Mouse (Mus musculus) A20 (cell line): ENCODE results near the gene Irs2.

ENCODE experiments used
- DNase-seq: peaks from one replicate; pipeline ENCODE4 v3.0.0-alpha.2; 2011; ENCODE audit warnings: low read depth, low spot score

Irs2 gene

DNA sequence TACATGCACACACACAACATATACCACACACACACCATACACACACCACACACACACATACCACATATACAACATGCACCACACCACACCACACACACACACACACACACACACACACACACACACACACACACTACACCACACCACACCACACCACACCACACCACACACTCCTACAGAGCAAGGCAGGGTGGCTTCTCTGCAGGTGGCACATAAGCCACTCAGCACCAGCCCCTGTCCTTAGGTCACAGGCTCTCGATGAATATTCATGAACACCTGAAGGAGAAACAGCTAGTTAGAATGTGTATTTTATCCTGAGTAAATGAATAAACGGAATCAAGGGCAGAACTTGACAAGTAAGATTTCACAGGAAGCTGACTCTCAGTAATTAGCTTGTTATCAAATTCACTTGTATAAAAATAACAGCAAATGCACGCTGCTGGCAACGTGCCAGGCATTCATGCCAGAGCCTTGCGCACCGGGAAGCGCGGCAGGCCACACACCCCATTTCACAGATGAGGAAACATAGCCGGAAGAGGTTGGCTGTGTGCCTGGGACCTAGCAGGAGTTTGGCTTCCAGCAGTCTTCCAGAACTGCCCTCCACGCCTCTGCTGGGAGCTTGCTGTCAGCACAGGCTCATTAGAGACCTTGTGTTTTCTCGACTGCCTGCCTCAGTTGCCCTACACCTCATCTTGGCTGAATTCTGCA is 54.8 kb downstream of the Irs2 start:
- no peak for DNase-seq

DNA sequence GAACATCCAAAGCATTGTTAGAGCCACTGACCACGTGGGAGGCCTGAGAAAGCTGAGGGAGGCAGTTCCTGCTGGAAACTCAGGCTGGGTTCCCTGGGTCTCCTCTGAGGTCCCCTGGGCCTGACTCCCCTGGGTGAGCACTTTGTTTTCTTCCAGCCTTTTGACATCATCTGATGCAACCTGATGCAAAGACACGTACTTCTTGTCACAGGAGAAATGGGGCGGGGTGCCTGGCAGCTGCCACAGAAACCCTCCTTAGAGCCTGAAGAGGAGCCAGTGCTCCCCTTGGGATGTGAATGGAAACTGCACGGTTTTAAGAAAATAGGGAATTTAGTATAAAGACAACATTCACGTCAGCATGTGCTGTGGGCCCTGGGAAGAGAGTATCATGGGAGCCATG is 55.6 kb downstream of the Irs2 start:
- no peak for DNase-seq

DNA sequence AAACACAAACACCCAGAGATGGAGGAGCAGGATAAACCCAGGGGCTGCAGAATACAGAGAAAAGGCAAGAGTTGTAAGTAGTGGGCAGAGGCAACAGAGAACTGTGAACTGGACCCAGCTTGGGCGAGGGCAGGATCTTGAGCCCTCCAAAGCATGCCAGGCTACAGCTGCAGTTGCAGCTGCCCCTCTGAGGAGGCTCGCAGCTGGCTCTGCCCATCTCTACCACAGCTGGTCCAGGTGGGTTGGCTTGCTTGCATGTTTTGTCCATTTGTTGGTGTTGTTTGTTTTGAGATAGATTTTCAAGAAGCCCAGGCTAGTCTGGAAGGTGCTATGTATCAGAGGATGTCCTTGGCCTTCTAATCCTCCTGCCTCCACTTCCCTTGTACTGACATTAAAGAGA is 56.0 kb downstream of the Irs2 start:
- DNase-seq, result peak; percentile 15

DNA sequence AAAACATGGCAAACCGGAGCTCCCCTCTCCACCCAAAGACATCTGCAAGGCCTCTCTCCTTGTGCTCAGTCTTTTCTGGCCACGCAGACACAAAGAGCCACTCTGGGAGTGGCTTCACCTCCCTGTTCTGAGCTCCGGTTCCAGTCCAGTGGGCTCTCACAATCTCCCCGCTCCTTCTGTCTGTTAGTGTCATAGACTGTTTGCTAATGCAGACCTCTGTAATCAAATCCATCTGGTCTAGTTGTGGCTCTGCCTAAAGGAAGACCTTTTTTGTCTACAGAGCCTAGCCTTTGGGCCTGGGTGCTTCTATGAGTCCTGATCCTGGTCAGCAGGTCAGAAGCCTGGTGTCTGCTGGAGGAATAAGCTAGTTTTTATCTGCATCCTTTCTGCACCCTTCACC is 56.7 kb downstream of the Irs2 start:
- DNase-seq, result no peak

DNA sequence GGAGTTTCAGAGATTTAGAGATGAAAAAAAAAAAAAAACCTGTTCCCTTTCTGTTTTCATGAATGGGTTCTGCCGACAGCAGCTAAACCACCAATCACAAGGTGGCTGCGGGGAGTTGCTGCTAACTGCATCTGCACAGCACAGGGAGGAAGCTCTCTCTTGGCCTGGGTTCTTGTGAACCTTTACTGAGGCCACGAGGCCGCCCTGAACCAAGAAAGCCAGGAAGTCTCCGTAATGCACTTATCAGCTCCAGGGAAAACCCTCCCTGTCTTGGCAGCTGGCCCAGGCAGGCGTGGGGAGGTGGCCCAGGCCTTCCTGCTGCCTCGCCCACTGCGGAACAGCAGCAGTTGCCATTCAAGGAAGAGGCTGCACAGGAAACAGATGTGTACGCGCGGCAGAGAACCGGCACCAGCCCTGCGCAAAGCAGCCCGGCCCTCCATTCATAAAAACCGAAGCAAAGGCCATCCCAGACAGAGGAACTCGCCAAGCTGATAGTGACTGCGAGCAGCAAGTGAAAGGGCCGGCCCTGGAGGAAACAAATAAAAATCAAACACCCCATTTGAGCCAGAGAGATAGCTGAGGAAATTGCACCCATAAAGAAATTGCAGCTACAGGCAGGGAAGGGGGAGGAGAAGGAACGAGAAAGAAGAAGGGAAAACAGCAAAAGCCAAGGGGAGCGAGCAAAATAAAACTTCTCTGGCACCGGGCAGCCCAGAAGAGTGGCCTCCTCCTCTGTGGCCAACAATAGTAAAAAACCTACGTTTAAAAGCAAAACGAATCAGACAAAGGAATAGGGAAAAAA is 62.1 kb downstream of the Irs2 start:
- peak; percentile 89 for DNase-seq

DNA sequence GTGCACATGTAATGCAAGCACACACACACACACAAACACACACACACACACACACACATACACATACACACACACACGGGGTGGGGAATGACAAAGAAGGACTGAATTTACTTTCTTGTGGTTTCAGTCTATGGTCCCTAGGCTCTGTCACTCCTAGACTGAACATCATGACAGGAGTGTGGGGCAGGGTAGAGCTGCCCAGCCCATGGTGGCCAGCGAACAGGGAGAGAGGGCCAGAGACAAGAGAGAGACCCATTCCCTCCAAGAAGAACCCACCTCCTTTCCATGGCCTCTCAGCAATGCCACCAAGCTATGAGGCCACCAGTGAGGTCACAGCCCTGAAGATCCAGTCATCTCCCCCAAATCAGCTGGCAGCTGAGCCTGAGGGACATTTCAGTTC is 62.8 kb downstream of the Irs2 start:
- DNase-seq, result no peak

DNA sequence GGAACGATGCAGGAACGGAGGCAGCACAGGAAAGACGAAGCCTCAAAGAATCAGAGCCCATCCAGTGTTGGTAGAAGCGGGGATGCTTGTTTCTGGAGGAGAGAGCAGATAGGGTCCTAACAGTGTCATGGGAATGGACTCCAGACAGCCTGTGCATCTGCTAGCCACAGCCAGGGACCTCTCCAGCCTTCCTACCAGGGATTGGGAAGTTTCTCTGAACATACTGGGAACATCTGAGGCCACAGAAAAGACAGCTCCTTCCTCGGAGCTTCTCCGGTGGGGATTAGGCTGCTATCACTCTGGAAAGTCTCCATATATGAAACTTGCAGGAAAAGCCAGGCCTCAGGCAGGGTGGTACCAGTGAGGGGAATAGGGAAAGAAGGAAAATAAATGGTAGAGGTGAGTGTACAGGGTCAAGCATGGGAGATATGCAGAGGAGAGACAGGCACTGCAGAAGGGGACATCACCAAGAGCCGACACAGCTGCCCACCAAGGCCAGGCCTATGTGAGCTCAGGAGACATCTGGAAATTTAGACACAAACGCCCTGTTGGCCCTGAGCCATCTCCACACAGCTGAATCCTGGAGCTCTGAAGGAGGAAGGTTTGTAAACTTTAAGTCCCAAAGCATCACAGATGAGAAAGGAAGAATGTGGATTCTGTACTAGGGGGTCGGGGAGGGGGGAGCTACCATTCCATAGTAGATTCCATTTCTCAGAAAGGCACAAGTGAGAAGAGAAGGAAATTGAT is 64.8 kb downstream of the Irs2 start:
- no peak for DNase-seq

DNA sequence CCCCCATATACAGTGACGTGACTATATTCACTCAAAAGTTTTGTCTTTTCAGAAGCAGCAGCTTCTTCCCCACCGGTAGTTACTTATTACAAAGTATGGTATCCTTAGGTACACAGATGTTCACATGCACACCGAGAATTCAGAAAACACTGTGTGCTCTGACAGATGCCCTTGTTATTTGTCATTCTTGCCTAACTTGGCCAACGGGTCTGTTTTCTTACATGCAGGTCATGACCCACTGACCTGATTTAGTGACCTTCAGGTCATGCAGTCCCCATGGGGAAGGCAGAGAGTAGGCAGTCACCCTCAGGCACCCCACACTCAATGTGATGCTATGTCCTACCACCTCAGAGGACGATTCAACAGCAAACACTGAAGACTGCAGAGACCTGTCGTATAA is 68.4 kb downstream of the Irs2 start:
- DNase-seq, result no peak

DNA sequence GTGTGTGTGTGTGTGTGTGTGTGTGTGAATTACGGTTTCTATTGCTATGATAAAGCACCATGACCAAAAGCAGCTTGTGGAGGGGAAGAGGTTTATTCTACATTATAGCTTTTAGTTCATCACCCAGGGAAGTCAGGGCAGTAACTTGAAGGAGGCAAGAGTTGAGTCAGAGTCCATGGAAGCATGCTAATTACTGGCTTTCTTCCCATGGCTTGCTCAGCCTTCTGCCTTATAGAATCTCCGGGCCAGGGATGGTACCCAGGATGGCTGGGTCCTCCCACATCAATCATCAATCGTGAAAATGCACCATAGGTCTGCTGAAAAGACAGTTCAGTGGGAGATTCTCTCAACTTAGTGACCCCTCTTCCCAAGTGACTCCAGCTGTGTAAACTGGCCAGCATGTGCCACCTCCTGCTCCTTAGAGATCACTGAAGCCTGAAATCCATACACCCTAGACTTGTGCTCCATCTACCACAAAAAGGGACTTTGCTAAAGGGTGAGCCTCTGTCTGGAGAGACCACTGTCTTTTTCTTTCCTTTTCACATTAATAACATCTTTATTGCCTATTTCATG is 69.0 kb downstream of the Irs2 start:
- DNase-seq, result no peak

DNA sequence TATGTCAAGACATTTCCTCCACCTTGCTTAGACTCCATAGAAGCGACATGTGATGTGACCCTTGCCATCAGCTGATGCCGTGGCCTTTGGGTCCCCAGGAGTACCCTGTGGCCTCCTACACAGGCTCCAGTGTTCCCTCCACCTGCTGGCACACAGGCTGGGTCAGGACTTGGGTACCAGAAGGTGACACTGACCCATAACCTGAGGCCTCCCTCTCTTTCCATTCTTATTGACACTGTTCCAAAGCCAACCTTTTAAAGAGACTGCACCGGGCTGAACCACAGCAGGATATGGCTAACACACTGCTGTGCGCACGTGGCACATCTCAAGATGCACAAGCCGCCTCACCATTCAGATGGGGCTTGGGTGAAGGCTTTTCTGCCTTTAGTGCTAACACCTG is 70.0 kb downstream of the Irs2 start:
- no peak for DNase-seq

DNA sequence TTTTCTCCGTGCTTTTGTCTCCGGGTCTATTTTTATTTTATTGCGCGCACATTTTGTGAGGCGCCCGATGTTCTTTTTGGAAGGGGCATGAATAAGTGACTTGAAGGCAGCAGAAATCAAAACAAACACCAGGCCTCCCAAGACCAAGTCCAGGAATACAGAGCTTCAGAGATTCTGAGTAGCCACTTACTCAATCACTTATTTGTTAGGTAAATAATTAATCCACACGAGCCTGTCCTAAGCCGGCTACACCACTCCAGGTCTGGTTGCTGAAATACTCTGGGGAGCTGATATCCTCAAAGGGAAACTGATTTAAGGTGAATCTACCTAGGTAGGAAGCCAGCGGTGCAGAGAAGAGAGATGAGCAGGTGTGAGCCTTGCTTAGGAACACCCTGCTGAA is 71.6 kb downstream of the Irs2 start:
- DNase-seq, result no peak

DNA sequence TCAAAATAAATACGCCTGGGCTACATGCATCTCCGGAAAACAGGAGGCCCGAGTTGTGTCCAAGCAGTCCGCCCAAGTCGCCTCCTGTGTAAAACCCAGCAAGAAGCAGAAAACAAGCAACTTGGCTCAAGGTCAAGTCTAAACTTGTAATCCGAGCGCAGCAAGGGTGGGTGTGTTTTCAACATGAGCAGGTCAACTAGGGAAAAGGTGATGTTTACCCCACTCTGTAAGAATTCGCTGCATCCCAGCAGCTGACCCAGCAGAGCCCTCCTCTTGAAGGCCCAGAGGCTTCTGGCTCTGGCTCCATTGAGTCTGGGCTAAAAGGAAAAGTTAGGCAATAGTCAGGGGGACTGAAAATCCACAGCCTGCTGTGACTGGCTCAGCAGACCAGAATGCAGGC is 73.0 kb downstream of the Irs2 start:
- DNase-seq, result no peak
